Mouse (Mus musculus) lung, embryonic 15.5 days (tissue): ENCODE results near the gene Rnf141. TPM values are rescaled to one million over a fixed set of nuclear protein-coding genes. Genes with fewer than 3 reads are reported as not detected.

Source experiments
- ATAC-seq: fragments of 200-750 bp; cut with Nextera tagmentation; 2 replicates; pipeline ENCODE4 v1.8.0; 2017; ENCODE audit warnings: moderate number of reproducible peaks, borderline replicate concordance; ENCODE audit not compliant: low FRiP score, low TSS enrichment; ENCODE audit errors: extremely low read depth
- H3K27ac ChIP-seq: fragments of 300-500 bp; sonication (generic); 2 replicates; pipeline ENCODE4 v1.5.1; 2015; ENCODE audit warnings: moderate library complexity, mild to moderate bottlenecking, inconsistent platforms
- H3K27me3 ChIP-seq: fragments of 300-500 bp; sonication (generic); 2 replicates; pipeline ENCODE4 v1.6.1; 2015; ENCODE audit warnings: inconsistent platforms
- H3K36me3 ChIP-seq: fragments of 300-500 bp; sonication (generic); 2 replicates; pipeline ENCODE4 v1.6.1; 2015; ENCODE audit warnings: inconsistent platforms
- H3K4me1 ChIP-seq: fragments of 300-500 bp; sonication (generic); 2 replicates; pipeline ENCODE4 v1.6.1; 2015; ENCODE audit warnings: inconsistent platforms
- H3K4me2 ChIP-seq: fragments of 300-500 bp; sonication (generic); 2 replicates; pipeline ENCODE4 v1.6.1; 2015; ENCODE audit warnings: inconsistent platforms, mild to moderate bottlenecking, moderate library complexity
- H3K4me3 ChIP-seq: fragments of 300-500 bp; sonication (generic); 2 replicates; pipeline ENCODE4 v1.5.1; 2015; ENCODE audit warnings: mild to moderate bottlenecking, inconsistent platforms
- H3K9ac ChIP-seq: fragments of 300-500 bp; sonication (generic); 2 replicates; pipeline ENCODE4 v1.6.1; 2015; ENCODE audit warnings: inconsistent platforms
- H3K9me3 ChIP-seq: fragments of 300-500 bp; sonication (generic); 2 replicates; pipeline ENCODE4 v1.6.1; 2016; ENCODE audit warnings: inconsistent platforms
- WGBS: fragments of 180-500 bp; shearing (Covaris S2); methylation state at CpG from one replicate; pipeline ENCODE4 v1.1.7; 2015; 5-methylcytosine and 5-hydroxymethylcytosine counted together
- microRNA-seq: library from miRNA; unstranded; fragments of <30 nt; microRNA quantifications from one replicate; pipeline ENCODE4, GENCODE M21; 2016
- polyA plus RNA-seq: library from polyadenylated mRNA; unstranded; fragments of >200 nt; fragmentation: Nextera tagmentation; extraction: Ambion mirVana; gene quantifications from 2 replicates; pipeline ENCODE4 v1.2.1, GENCODE M21; 2015

Gene Rnf141
- polyA plus RNA-seq, 1 experiment from 2014 or later: 38.8 TPM

- H3K4me2 ChIP-seq: no peak overlapping the region
- no peak overlapping the region for H3K9ac ChIP-seq
- H3K4me3 ChIP-seq: no peak overlapping the region
- H3K9me3 ChIP-seq: no peaks in the 10 kb centered on the region
- 46% methylated on average over 4 of the region's 4 CpGs for WGBS
- no peak overlapping the region for H3K27ac ChIP-seq
- no peaks in the 10 kb centered on the region for H3K4me1 ChIP-seq
- no peaks in the 10 kb centered on the region for H3K36me3 ChIP-seq
- H3K27me3 ChIP-seq: no peaks in the 10 kb centered on the region
- no peak for ATAC-seq
Measured at GRCm38 (mm10) chr7:110750834-110751233, 93.4 kb downstream of the Rnf141 start.

Small RNAs within 50 kb of the gene (microRNA-seq; reads per million reads assigned to microRNA genes)
- not detected for gene Gm47282

Other genes with a start within 250 kb of the Rnf141 start
- 37.4 and 39.1 TPM in 2 replicates for gene Sbf2, start 229.5 kb downstream of the Rnf141 start, polyA plus RNA-seq
- 6.4 and 6.7 TPM in 2 replicates for gene Adm, start 216.8 kb downstream of the Rnf141 start, polyA plus RNA-seq
- 2.1 and 2.5 TPM in 2 replicates for gene Ampd3, start 76.3 kb downstream of the Rnf141 start, polyA plus RNA-seq
- gene Lyve1, start 18.8 kb upstream of the Rnf141 start, polyA plus RNA-seq: 48.2 and 55.6 TPM in 2 replicates
- 9.1 and 10.0 TPM in 2 replicates for gene Mrvi1, start 138.0 kb upstream of the Rnf141 start, polyA plus RNA-seq
- 56.3 and 66.7 TPM in 2 replicates for gene Ctr9, start 184.5 kb upstream of the Rnf141 start, polyA plus RNA-seq
- 735 and 742 TPM in 2 replicates for gene Eif4g2, start 238.6 kb upstream of the Rnf141 start, polyA plus RNA-seq